Mouse (Mus musculus) testis, adult 2 months (tissue): ENCODE results near the gene Slc16a10.

Source experiments
- CTCF ChIP-seq: fragments of 200-500 bp; IDR thresholded peaks from 2 replicates; pipeline ENCODE4 v1.5.1; 2012; ENCODE audit warnings: low read depth, mild to moderate bottlenecking, inconsistent platforms, low read length, moderate library complexity; ENCODE audit not compliant: control insufficient read depth, insufficient read depth, insufficient replicate concordance
- POLR2A ChIP-seq: fragments of 200-500 bp; IDR thresholded peaks from 2 replicates; pipeline ENCODE4 v1.6.1; 2012; ENCODE audit warnings: low read depth, mild to moderate bottlenecking, inconsistent platforms, low read length, moderate library complexity; ENCODE audit not compliant: control insufficient read depth

DNA sequence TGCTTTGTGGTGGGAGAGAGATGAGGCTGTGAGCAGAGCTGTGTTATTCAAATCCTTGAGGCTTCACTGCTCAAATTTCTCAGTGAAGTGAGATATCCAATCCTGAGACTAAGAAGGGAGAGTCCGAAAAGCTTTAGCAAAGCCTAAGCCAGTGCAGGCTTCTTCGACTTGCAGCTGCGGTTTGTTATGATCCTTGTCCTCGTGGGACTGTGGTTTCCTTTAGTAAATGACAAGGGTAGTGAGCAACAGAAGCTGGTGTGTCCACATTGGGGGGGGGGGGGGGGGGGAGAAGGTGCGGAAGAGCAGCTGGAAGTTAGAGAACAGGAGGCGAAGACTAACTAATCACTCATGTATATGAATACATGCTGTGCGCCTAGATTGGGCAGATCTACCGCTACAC is 29.2 kb upstream of the Slc16a10 start:
- TF ChIP-seq POLR2A (no peak), CTCF (no peak)
